Mouse (Mus musculus) cerebellum, adult 18-20 months (tissue): ENCODE measurements around the gene Mapk6.
"Not testable (repeated sequence)": the region's sequence is repeated elsewhere in the genome, so short reads cannot be mapped to it uniquely, and the experiment has no call there.

Source experiments
- DNase-seq, 2 experiments: peaks; one replicate each; pipeline ENCODE4 v3.0.0; 2021

The Mapk6 gene

DNA sequence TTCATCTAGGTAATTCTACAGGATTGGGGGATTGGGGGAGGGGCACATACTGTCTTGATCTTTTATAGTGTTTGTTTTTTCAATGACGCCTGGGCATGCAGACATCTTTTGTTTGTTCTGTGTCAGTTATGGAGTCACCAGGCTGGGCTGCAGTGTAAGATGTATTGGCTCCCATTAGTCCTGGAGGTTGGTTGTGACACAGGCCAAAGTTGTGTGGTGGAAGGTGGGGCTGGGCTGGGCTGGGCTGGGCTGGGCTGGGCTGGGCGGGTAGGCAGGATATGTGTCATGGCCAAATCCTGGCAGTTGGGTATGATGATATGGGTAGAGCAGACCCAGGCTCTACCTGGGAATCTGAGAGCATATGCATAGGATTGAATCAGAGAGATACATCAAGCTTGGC, 31.0 kb downstream of the Mapk6 start:
- no peak for DNase-seq

DNA sequence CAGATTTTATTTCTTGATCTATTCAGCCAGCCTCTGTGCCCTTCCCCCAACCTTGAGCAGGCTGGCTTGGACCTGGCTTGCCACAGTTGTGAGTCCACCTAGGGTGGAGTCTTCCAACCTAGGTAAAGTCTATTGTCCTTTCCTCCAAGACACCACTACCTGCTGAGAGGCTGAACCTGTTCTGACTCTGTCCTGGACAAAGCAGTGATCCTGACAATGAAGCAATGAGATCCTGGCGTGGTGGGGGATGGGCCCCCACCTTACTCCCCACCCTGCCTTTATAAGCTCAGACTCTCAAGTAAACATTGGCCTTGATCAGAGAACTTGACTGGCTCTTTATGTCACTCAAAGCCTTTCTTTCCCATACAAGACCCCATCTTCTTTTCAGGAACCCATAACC, 33.4 kb downstream of the Mapk6 start:
- no peak for DNase-seq

- DNase-seq, result peak; percentile 21 to 41
Measured at GRCm38 (mm10) chr9:75375606-75376005, 34.2 kb downstream of the Mapk6 start.

- no peak for DNase-seq
Measured at GRCm38 (mm10) chr9:75368779-75369178, 41.0 kb downstream of the Mapk6 start.

- DNase-seq, result no peak
Measured at GRCm38 (mm10) chr9:75366191-75366590, 43.6 kb downstream of the Mapk6 start.

GRCm38 (mm10) chr9:75365195-75365594, 44.6 kb downstream of the Mapk6 start:
- no peak for DNase-seq

GRCm38 (mm10) chr9:75363702-75364101, 46.1 kb downstream of the Mapk6 start:
- DNase-seq, result not testable (repeated sequence)

DNA sequence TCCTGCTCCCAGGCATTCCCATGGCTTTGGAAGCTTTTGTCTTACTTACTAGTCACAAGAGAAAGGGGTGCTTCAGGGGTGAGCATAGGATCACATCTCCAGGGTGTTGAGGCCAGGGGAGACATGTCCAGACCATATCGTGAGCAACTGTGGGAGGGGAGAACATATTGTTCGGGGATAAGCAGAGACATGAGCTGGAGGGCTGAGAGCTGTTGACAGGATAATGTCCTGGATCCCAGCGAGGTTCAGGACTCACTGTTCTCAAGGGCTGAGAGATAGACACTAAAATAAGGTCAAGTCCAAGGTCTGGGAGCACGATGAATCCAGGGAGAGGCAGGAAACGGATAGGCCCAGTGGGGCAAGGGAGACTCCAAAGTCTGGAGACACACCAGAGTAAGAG, 46.8 kb downstream of the Mapk6 start:
- no peak for DNase-seq

DNA sequence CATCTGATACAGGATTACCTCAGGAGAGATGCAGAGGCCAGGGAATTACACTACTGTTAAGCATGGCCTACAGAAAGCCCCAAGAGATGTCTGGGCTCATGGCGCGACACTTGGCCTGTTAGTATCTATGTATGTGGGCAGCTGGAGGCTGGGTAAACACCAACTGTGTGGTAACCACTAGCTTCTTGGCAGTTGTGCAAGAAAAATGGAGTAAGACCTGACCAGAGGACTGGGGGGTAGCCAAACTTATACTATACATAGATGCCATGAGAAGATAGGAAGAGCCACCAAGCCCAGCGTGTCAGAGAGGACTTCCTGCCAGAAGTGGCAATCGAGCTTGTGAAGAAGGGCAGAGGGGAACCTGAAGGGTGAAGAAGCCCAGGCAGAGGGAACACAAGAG, 47.6 kb downstream of the Mapk6 start:
- no peak for DNase-seq

GRCm38 (mm10) chr9:75361699-75362098, 48.1 kb downstream of the Mapk6 start:
- DNase-seq, result peak; percentile 80 to 85

GRCm38 (mm10) chr9:75357087-75357654, 52.6 kb downstream of the Mapk6 start:
- no peak for DNase-seq

DNA sequence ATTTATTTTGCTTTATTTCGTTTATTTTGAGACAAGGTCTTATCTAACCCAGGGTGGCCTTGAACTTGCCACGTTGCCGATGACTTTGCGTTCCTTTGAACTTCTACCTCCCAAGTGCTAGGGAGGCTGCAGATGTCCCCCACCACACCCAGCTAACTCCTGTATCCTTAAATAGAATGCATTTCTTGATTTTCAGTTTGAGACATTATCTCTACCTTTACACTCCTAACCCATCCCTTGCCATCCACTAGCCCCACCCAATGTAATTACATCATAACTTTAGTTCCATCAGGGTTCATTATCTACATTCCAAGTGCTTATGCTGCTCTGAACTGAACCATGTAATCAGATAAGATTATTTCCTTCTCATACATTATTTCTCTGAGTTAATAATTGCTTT, 54.0 kb downstream of the Mapk6 start:
- no peak for DNase-seq

- DNase-seq, result no peak
Measured at GRCm38 (mm10) chr9:75353094-75353493, 56.7 kb downstream of the Mapk6 start.

- DNase-seq, result no peak
Measured at GRCm38 (mm10) chr9:75348641-75349040, 61.2 kb downstream of the Mapk6 start.

DNA sequence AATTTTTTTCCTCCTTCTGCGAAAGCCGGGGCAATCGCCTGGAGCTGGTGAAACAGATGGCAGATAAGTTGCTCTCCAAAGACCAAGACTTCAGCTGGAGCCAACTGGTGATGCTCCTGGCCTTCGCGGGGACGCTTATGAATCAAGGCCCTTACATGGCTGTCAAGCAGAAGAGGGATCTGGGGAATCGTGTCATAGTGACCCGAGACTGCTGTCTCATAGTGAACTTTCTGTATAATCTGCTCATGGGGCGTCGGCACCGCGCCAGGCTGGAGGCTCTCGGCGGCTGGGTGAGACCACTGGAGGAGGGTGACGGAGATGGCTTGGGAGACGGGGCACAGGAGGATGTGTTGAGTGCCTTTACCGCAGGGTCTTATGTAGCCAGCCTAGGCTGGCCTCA, 61.7 kb downstream of the Mapk6 start:
- DNase-seq, result no peak

GRCm38 (mm10) chr9:75347458-75347857, 62.3 kb downstream of the Mapk6 start, which contains the start of gene Bcl2l10:
Bcl2l10 (plus strand) TSS chr9:75347758.
- DNase-seq, result no peak

GRCm38 (mm10) chr9:75342433-75342832, 67.4 kb downstream of the Mapk6 start:
- no peak for DNase-seq

GRCm38 (mm10) chr9:75338016-75338415, 71.8 kb downstream of the Mapk6 start:
- no peak for DNase-seq

DNA sequence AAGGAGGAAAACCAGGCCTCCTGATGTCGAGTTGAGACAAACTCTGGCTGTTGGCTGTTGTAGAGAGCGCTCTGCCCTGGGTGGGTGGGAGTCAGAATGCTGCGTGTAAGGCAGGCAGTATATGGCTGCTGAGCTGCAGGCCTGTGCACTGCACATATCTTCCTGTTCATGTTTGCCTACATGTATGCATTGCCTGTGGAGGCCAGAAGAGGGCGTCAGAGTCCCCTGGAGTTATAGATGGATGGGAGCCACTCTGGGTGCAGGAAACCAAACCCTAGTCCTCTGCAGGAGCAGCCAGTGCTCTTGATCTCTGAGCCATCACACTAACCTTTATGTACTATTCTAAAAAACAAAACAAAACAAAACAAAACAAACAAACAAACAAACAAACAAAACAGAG, 75.4 kb downstream of the Mapk6 start:
- no peak for DNase-seq

- no peak for DNase-seq
Measured at GRCm38 (mm10) chr9:75330821-75331220, 79.0 kb downstream of the Mapk6 start.

DNA sequence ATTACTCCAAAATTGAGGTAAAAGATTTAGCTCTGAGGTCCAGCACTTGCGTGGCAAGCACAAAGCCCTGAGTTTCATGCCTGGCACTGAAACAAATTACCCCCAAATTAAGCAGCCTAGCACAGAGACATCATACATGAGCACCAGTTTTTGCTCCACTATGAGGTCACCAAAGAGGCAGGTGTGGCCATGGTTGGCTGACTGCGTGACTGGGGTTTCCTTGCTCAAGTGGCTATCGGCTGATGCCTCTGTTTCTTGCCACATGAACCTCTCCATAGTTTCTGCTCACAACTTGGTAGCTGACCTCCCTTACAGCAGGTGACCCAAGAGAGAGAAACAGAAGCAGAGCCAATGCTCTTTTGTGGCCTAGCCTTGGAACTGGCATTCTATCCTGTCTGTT, 81.8 kb downstream of the Mapk6 start:
- DNase-seq, result no peak

- peak; percentile 55 to 74 for DNase-seq
Measured at GRCm38 (mm10) chr9:75322099-75322885, 87.5 kb downstream of the Mapk6 start.

- DNase-seq, result peak; percentile 56 to 72
Measured at GRCm38 (mm10) chr9:75319365-75319764, 90.4 kb downstream of the Mapk6 start.
